29 mouse cellular contexts compared by ENCODE assay signal in the genomic region with DNA sequence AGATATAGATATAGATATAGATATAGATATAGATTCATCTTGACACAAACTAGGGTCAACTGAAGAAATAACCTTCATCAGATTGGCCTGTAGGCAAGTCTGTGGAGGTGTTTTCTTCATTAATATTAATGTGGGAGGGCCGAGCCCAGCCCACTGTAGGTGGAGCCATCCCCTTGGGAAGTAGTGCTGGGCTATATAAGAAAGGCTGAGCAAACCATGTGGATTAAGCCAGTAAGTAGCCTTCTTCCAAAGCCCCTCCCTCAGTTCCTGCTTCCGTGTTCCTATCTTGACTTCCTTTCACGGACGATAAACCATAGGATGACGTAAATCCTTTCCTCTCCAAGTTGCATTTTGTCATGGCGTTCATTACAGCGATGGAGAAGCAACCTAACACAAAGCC. TPM values are rescaled to one million over a fixed set of nuclear protein-coding genes. Genes with fewer than 3 reads are reported as not detected.
"Had no signal": no experiment of that assay in that cellular context is flagged by ENCODE, and none has a peak within 500 bp of the region (broad histone marks: within the 10 kb centered on the region; RNA-seq: fewer than 3 reads in every experiment).

No protein-coding gene starts in this region.

- H3K9ac ChIP-seq: heart, embryonic 13.5 days; heart, embryonic 15.5 days; hindbrain, embryonic 13.5 days; hindbrain, embryonic 15.5 days; kidney, embryonic 15.5 days; limb, embryonic 13.5 days; limb, embryonic 15.5 days; liver, embryonic 12.5 days; liver, embryonic 14.5 days had no signal

- DNase-seq: gastrocnemius, adult 2 months; gastrocnemius, postnatal 10 days; gastrocnemius, postnatal 25 days; heart, adult 18-20 months; heart, postnatal 14 days; heart, postnatal 36 days; kidney, adult 11 months; kidney, adult 2 months; kidney, adult 9 months; kidney, postnatal 14 days; kidney, postnatal 36 days; layer of hippocampus, adult 9-11 months; layer of hippocampus, postnatal 36 days; left cerebral cortex, postnatal 4 days had no signal

- ATAC-seq: hindbrain, postnatal 0 days; intestine, embryonic 16.5 days; liver, embryonic 12.5 days had no signal

- H3K36me3 ChIP-seq: hindbrain, embryonic 15.5 days; limb, embryonic 15.5 days had no signal

- H3K4me1 ChIP-seq: hindbrain, embryonic 13.5 days; hindbrain, embryonic 15.5 days; kidney, embryonic 15.5 days; liver, embryonic 12.5 days had no signal

- H3K27me3 ChIP-seq: heart, embryonic 13.5 days; heart, embryonic 15.5 days; hindbrain, embryonic 13.5 days; hindbrain, embryonic 15.5 days; kidney, embryonic 15.5 days; limb, embryonic 13.5 days; limb, embryonic 15.5 days; liver, embryonic 12.5 days had no signal

- H3K9me3 ChIP-seq: heart, embryonic 10.5 days; heart, embryonic 15.5 days; hindbrain, embryonic 13.5 days; hindbrain, embryonic 15.5 days; kidney, embryonic 15.5 days; limb, embryonic 13.5 days; limb, embryonic 15.5 days; liver, embryonic 12.5 days had no signal

- H3K27ac ChIP-seq: heart, embryonic 10.5 days; heart, embryonic 13.5 days; heart, embryonic 15.5 days; hindbrain, embryonic 13.5 days; hindbrain, embryonic 15.5 days; hindbrain, postnatal 0 days; kidney, embryonic 15.5 days; kidney, postnatal 0 days; limb, embryonic 13.5 days; limb, embryonic 15.5 days; liver, embryonic 12.5 days; liver, embryonic 14.5 days had no signal

- H3K4me3 ChIP-seq: gastrocnemius, adult 2 months; heart, embryonic 10.5 days; heart, embryonic 13.5 days; heart, embryonic 15.5 days; hindbrain, embryonic 13.5 days; hindbrain, embryonic 15.5 days; kidney, embryonic 15.5 days; limb, embryonic 13.5 days; limb, embryonic 15.5 days; liver, embryonic 12.5 days had no signal

- H3K4me2 ChIP-seq: heart, embryonic 13.5 days; heart, embryonic 15.5 days; hindbrain, embryonic 13.5 days; hindbrain, embryonic 15.5 days; kidney, embryonic 15.5 days; limb, embryonic 13.5 days; limb, embryonic 15.5 days; liver, embryonic 12.5 days had no signal

RNA-seq across cellular contexts. Expression of a gene that starts 30.5 kb away (rescaled TPM):
- polyA plus RNA-seq: large intestine, adult 2 months; liver, adult 2 months had no signal
